Mouse (Mus musculus): Measurements from ENCODE around the gene Mdga1.

The Mdga1 gene

DNA sequence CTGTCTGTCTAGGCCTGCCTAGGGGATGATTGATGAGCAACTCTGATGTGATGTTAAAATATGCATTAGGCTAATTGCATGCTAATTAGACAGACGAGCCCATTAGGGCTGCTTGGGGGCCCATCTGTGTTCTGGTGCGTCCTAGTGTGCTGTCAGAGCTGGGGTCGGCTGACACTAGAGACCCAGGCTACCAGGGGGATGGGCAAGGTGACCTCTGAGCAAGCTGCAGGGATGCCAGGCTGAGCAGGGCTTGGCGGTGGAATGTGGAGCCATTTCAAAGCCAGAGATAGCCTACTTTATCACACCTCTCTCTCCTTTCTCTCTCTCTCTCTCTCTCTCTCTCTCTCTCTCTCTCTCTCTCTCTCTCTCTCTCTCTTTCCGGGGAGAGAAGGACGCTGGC, 49.8 kb downstream of the Mdga1 start:
- DNase-seq (ENCODE audit: low spot score in 2 of 2) = no peak

GRCm38 (mm10) chr17:29919552-29919920, 50.4 kb downstream of the Mdga1 start:
- DNase-seq (ENCODE audit: low spot score in 2 of 2) = no peak

- no peak for DNase-seq (ENCODE audit: low spot score in 2 of 2)
These were observed 50.9 kb downstream of the Mdga1 start for GRCm38 (mm10) chr17:29918791-29919551.

GRCm38 (mm10) chr17:29916968-29917367, 52.9 kb downstream of the Mdga1 start:
- DNase-seq (ENCODE audit: low spot score in 2 of 2) = no peak

DNA sequence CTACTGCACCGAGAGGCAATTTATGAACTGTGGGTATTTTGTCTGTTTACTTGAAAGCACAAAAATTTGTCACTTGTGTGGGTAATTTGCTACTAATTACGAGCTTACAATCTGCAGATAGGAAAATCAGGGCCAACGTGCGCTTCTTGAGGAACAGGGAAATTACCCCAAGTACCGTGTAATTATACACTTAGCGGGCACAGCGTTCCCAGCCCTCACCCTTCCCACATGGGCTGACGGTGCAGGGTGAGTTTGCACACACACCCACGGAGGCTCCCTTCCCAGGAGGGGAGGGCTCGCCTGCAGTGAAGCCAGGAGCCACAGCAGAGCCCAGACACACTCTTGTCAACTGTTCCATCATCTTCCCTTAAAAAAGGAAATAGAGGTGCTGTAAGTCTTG, 54.1 kb downstream of the Mdga1 start:
- no peak for DNase-seq (ENCODE audit: low spot score in 2 of 2)

DNA sequence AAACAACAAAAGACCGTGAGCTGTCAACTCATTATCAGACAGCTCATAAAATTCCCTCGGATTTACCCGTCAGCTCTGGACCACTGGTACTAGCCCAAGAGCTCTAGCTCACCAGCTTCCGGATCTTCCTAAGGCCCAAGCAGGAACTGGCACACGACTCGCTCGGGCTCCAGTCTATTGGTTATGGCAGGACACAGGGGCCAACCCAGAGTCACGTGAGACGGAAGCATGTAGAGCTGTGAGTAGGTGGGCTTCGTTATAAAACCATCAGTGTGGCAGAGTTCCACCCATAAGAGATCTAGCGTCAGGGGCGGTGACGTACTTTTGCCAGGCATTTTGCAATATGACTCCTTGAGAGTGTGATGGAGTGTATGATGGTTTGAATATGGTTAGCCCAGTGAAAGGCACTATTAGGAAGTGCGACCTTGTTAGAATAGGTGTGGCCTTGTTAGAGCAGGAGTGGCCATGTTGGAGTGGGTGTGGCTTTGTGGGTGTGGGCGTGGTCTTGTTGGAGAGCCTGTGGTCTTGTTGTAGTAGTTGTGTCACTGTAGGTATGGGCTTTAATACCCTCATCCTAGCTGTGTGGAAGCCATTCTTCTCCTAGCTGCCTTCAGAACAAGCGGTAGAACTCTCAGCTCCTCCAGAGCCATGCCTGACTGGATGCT, 56.5 kb downstream of the Mdga1 start:
- no peak for DNase-seq (ENCODE audit: low spot score in 2 of 2)

DNA sequence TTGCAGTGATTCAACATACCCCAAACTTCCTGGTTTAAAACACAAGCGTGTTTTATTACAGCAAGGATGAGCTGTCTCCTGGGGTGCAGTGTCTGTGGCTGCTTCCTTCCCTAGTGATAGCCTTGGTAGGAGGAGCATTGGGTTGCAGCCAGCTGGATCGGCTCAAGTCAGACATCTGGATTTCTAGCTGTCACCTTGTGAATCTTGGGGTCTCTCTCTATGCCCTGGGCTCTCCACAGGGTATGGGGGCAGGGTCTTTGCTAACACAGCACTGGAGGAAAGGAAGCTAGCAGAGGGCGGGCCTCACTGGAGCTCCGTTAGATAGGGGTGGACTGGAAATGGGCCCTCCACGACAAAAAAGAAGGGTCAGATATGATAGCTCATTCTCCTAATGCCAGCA, 57.2 kb downstream of the Mdga1 start:
- no peak for DNase-seq (ENCODE audit: low spot score in 2 of 2)

DNA sequence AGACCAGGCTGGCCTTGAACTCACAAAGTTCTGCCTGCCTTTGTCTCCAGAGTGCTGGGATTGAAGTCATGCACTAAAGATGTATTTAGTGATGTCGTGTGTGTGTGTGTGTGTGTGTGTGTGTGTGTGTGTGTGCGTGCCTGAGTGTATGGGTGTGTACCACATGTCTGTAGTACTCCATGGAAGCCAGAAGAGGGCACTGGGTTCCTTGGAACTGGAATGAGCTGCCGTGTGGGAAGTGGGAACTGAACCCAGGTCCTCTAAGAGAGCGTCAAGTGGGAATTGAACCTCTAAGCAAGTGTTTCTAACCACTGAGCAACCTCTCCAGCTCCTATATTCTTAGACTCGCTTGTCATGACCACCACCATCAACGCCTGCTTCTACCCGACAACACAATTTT, 60.9 kb downstream of the Mdga1 start:
- DNase-seq (ENCODE audit: low spot score in 2 of 2) = no peak

- no peak for DNase-seq (ENCODE audit: low spot score in 2 of 2)
These were observed 65.2 kb downstream of the Mdga1 start for GRCm38 (mm10) chr17:29904694-29905093.

- DNase-seq (ENCODE audit: low spot score in 2 of 2) = no peak
These were observed 67.3 kb downstream of the Mdga1 start for GRCm38 (mm10) chr17:29902406-29903155.

DNA sequence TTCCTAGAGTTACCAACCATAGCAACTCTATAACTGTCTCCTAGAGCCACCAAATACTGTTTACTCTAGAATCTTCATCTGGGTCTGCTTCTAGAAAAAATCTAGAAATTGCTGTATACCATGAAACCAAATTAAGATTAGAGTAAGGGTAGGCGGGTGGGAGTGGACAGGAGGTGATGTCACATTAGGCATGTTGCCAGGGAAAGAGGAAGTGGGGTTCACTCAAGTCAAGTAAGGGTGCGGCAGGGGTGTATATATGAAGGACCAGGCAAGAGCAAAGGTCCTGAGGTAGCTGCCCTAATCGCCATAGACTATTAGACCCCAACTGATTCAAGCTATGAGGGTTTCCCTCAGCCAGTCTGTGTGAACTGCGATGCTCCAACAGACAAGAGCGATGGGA, 69.6 kb downstream of the Mdga1 start:
- DNase-seq (ENCODE audit: low spot score in 2 of 2) = no peak

- no peak for DNase-seq (ENCODE audit: low spot score in 2 of 2)
These were observed 73.5 kb downstream of the Mdga1 start for GRCm38 (mm10) chr17:29896181-29897054.

- DNase-seq (ENCODE audit: low spot score in 2 of 2) = no peak
These were observed 74.3 kb downstream of the Mdga1 start for GRCm38 (mm10) chr17:29895566-29895965.

- DNase-seq (ENCODE audit: low spot score in 2 of 2) = no peak
These were observed 74.9 kb downstream of the Mdga1 start for GRCm38 (mm10) chr17:29894965-29895364.

GRCm38 (mm10) chr17:29890451-29891110, 79.3 kb downstream of the Mdga1 start:
- DNase-seq (ENCODE audit: low spot score in 2 of 2) = no peak

- peak in 1 of 2 experiments; percentile 5 for DNase-seq (ENCODE audit: low spot score in 2 of 2)
These were observed 80.6 kb downstream of the Mdga1 start for GRCm38 (mm10) chr17:29888981-29889980.

- DNase-seq (ENCODE audit: low spot score in 2 of 2) = no peak
These were observed 81.7 kb downstream of the Mdga1 start for GRCm38 (mm10) chr17:29887881-29888826.

DNA sequence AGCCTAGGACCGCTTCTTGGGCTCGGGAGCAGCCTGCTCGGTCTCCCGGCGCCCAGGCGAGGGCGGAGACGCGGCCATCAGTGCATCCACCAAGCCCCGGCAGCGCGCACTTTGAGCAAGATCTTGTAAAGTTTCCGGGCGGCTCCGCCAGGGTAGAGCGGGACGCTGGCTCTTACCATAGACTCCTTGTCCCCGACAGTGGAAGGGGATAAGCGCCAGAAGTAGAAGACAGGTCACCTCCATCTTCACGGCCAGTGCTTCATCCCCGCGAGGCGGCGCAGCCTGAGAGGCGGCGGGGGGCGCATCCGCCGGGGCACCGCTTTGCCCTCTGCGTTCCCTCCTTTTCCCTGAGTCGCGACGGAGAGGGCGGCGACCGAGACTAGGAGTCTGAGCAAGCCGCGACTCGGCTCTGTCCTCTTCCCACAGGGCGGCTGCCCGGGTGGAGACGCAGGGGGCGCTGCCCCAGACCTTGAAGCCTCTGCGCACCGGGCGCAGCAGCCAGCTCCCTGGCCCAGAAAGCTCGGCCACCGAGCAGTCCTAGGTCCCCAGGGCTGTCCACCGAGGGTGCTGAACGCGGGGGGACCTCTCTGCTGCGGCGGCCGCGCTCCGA, 82.5 kb downstream of the Mdga1 start:
- no peak for DNase-seq (ENCODE audit: low spot score in 2 of 2)

Data from spleen, postnatal 36 days (tissue).